Mouse (Mus musculus) testis, adult 2 months (tissue): Measurements from ENCODE around the gene Ttll7. TPM values are rescaled to one million over a fixed set of nuclear protein-coding genes. Genes with fewer than 3 reads are reported as not detected.

ENCODE experiments used
- H3K27ac ChIP-seq: fragments of 200-500 bp; 2 replicates; pipeline ENCODE4 v1.5.1; 2012; ENCODE audit warnings: low read depth, low read length; ENCODE audit not compliant: control insufficient read depth, insufficient read depth
- H3K27me3 ChIP-seq: fragments of 200-500 bp; 2 replicates; pipeline ENCODE4 v1.6.1; 2012; ENCODE audit warnings: mild to moderate bottlenecking, low read length, moderate library complexity; ENCODE audit not compliant: control insufficient read depth, insufficient read depth
- H3K36me3 ChIP-seq: fragments of 200-500 bp; 2 replicates; pipeline ENCODE4 v1.6.1; 2012; ENCODE audit warnings: mild to moderate bottlenecking, low read length; ENCODE audit not compliant: control insufficient read depth, insufficient read depth
- H3K4me1 ChIP-seq: fragments of 200-500 bp; 2 replicates; pipeline ENCODE4 v1.6.1; 2012; ENCODE audit warnings: low read length; ENCODE audit not compliant: control insufficient read depth, insufficient read depth
- H3K4me3 ChIP-seq: fragments of 200-500 bp; 2 replicates; pipeline ENCODE4 v1.5.1; 2012; ENCODE audit warnings: low read depth, mild to moderate bottlenecking, low read length, moderate library complexity, mixed read lengths; ENCODE audit not compliant: control insufficient read depth
- CTCF ChIP-seq: fragments of 200-500 bp; IDR thresholded peaks from 2 replicates; pipeline ENCODE4 v1.5.1; 2012; ENCODE audit warnings: low read depth, mild to moderate bottlenecking, inconsistent platforms, low read length, moderate library complexity; ENCODE audit not compliant: control insufficient read depth, insufficient read depth, insufficient replicate concordance
- POLR2A ChIP-seq: fragments of 200-500 bp; IDR thresholded peaks from 2 replicates; pipeline ENCODE4 v1.6.1; 2012; ENCODE audit warnings: low read depth, mild to moderate bottlenecking, inconsistent platforms, low read length, moderate library complexity; ENCODE audit not compliant: control insufficient read depth
- polyA plus RNA-seq: library from polyadenylated mRNA; depleted of rRNA; stranded (reverse); fragments of >200 nt; gene quantifications from 2 replicates; pipeline ENCODE4 v1.2.3, GENCODE M21; 2012; rRNA removed

Ttll7 gene
- polyA plus RNA-seq, 1 experiment: 24.6 TPM

DNA sequence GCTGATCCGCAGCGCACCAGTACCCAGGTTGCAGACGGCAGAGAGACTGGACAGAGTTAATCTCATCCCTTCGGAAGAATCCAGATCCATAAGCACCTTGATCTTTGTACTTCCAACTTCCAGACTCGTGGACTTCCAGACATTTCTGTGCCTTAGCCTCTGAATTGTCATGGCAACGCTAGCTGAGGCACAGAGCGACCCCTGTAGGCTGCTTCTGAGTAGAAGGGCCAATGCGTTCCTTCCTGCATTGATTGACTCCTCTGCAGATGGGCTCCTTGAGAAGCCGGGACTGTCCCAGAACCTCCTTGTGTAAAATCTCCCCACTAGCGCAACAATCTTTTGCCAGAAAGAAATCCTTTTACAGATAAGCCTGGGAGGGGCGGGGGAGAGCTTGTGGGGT, 177.6 kb downstream of the Ttll7 start:
- H3K27me3 ChIP-seq: no peaks in the 10 kb centered on the region
- no peaks in the 10 kb centered on the region for H3K4me1 ChIP-seq
- TF ChIP-seq CTCF: peak; percentile 15; the same call in 1 of the 2 replicates
- no peak for TF ChIP-seq POLR2A
- no peak overlapping the region for H3K27ac ChIP-seq
- H3K4me3 ChIP-seq: peak overlapping the region; percentile 37
- no peaks in the 10 kb centered on the region for H3K36me3 ChIP-seq

DNA sequence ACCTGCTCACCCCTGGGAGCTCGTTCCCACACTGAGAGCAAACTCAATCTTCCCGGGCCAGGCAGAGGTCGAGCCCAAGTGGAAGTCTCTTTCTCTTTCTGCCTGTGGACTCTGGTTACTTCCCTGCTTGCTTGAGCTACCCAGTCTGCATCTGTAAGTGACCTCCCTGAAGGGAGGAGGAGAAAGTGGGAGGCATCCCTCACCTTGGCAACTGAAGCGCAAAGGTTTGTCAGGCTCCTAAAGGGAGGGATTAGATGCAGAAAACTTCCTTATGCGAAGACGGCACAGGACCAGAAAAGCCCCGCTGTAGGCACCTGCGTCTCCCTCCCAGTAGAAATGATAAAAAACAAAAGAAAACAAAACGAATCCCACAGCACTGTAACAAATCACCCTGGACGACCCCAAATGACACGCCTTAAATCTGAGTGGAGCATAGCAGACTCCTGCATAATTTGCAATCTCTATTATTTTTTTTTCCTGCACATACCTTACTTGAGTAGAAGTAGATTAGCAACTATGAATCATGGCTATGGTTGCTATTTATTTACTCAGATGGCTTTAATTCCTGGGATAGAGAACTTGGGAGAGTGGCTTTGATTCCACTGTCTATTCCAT, 178.2 kb downstream of the Ttll7 start:
- H3K36me3 ChIP-seq: no peaks in the 10 kb centered on the region
- H3K27ac ChIP-seq: no peak overlapping the region
- no peaks in the 10 kb centered on the region for H3K27me3 ChIP-seq
- H3K4me3 ChIP-seq: peak overlapping the region; percentile 46
- TF ChIP-seq POLR2A (no peak), CTCF (no peak)
- no peaks in the 10 kb centered on the region for H3K4me1 ChIP-seq

Other genes with a start within 250 kb of the Ttll7 start
- gene Dnase2b, start 236.8 kb upstream of the Ttll7 start, polyA plus RNA-seq: not detected in 2 replicates
- 205 and 256 TPM in 2 replicates for gene 4930503B20Rik, start 201.1 kb upstream of the Ttll7 start, polyA plus RNA-seq
- gene Samd13, start 166.8 kb upstream of the Ttll7 start, polyA plus RNA-seq: 0.71 TPM in 1 of 2 replicates, not detected in the other
- gene Prkacb, start 39.4 kb upstream of the Ttll7 start, polyA plus RNA-seq: 4.0 and 4.2 TPM in 2 replicates